Mouse (Mus musculus) hindbrain, embryonic 15.5 days (tissue): ENCODE measurements at regions not wholly inside any gene's neighbourhood (a gene's known extent, or its start where the extent isn't known, plus 50 kb on each side); places are given as distances from the start of the nearest gene placed in this dataset.
A peak's percentile ranks its signal among the peaks of the same experiment; 100 is the strongest.

ENCODE experiments used
- ATAC-seq: fragments of 200-750 bp; cut with Nextera tagmentation; 2 replicates; pipeline ENCODE4 v1.8.0; 2017; ENCODE audit warnings: low read depth, moderate number of reproducible peaks, moderate TSS enrichment; ENCODE audit not compliant: low FRiP score
- H3K27ac ChIP-seq: fragments of 300-500 bp; sonication (generic); replicated peaks from 2 replicates; pipeline ENCODE4 v1.5.1; 2015; ENCODE audit warnings: mild to moderate bottlenecking, inconsistent platforms
- H3K27me3 ChIP-seq: fragments of 300-500 bp; sonication (generic); 2 replicates; pipeline ENCODE4 v1.6.1; 2015; ENCODE audit warnings: control low read depth, inconsistent platforms
- H3K36me3 ChIP-seq: fragments of 300-500 bp; sonication (generic); 2 replicates; pipeline ENCODE4 v1.6.1; 2015; ENCODE audit warnings: control low read depth, inconsistent platforms
- H3K4me1 ChIP-seq: fragments of 300-500 bp; sonication (generic); replicated peaks from 2 replicates; pipeline ENCODE4 v1.6.1; 2015; ENCODE audit warnings: control low read depth, inconsistent platforms
- H3K4me2 ChIP-seq: fragments of 300-500 bp; sonication (generic); 2 replicates; pipeline ENCODE4 v1.6.1; 2015; ENCODE audit warnings: moderate library complexity, mild to moderate bottlenecking, inconsistent platforms
- H3K4me3 ChIP-seq: fragments of 300-500 bp; sonication (generic); 2 replicates; pipeline ENCODE4 v1.5.1; 2015; ENCODE audit warnings: mild to moderate bottlenecking, inconsistent platforms
- H3K9ac ChIP-seq: fragments of 300-500 bp; sonication (generic); 2 replicates; pipeline ENCODE4 v1.6.1; 2015; ENCODE audit warnings: inconsistent platforms
- H3K9me3 ChIP-seq: fragments of 300-500 bp; sonication (generic); 2 replicates; pipeline ENCODE4 v1.6.1; 2016; ENCODE audit warnings: control low read depth, inconsistent platforms
- WGBS: fragments of 180-500 bp; shearing (Covaris S2); methylation state at CpG from one replicate; pipeline ENCODE4 v1.1.7; 2015; 5-methylcytosine and 5-hydroxymethylcytosine counted together

GRCm38 (mm10) chr11:19631055-19631695 is 293.0 kb upstream of the Spred2 start:
- Histone ChIP-seq H3K27me3 (no peaks in the 10 kb centered on the region), H3K4me3 (no peak overlapping the region), H3K4me1 (no peaks in the 10 kb centered on the region), H3K36me3 (no peaks in the 10 kb centered on the region), H3K4me2 (no peak overlapping the region), H3K27ac (no peak overlapping the region), H3K9ac (no peak overlapping the region), H3K9me3 (no peaks in the 10 kb centered on the region)
- 80% methylated on average over 6 of the region's 6 CpGs for WGBS
- ATAC-seq: no peak

- H3K36me3 ChIP-seq: no peaks in the 10 kb centered on the region
- no peak overlapping the region for H3K9ac ChIP-seq
- no peak overlapping the region for H3K4me3 ChIP-seq
- WGBS: 84% methylated on average over 5 of the region's 5 CpGs
- no peak overlapping the region for H3K27ac ChIP-seq
- H3K4me1 ChIP-seq: no peaks in the 10 kb centered on the region
- no peaks in the 10 kb centered on the region for H3K9me3 ChIP-seq
- H3K4me2 ChIP-seq: no peak overlapping the region
- ATAC-seq: no peak
- no peaks in the 10 kb centered on the region for H3K27me3 ChIP-seq
These were observed 291.7 kb upstream of the Spred2 start for GRCm38 (mm10) chr11:19632477-19632876.

DNA sequence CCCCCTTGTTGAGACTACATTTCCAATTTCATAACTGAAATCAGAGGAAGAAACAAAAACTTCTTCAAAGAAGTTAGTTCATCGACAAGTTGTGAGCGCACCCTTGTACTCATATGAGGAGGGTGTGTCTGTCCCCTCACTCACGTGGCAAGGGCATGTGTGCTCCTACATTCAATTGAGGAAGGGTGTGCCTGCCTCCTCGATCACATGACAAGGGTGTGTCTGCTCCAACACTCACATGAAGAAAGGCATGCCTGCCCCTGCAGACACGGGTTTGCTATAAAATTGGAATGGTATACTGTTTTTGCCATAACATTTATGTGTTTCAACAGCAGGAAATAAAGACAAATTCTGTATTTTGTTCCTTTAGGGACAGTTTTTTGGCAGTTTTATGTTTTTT is 290.6 kb upstream of the Spred2 start:
- Histone ChIP-seq H3K4me2 (no peak overlapping the region), H3K9ac (no peak overlapping the region), H3K27me3 (no peaks in the 10 kb centered on the region), H3K36me3 (no peaks in the 10 kb centered on the region), H3K27ac (no peak overlapping the region), H3K4me3 (no peak overlapping the region), H3K9me3 (no peaks in the 10 kb centered on the region), H3K4me1 (no peaks in the 10 kb centered on the region)
- no peak for ATAC-seq
- 86% methylated on average over 5 of the region's 5 CpGs for WGBS

DNA sequence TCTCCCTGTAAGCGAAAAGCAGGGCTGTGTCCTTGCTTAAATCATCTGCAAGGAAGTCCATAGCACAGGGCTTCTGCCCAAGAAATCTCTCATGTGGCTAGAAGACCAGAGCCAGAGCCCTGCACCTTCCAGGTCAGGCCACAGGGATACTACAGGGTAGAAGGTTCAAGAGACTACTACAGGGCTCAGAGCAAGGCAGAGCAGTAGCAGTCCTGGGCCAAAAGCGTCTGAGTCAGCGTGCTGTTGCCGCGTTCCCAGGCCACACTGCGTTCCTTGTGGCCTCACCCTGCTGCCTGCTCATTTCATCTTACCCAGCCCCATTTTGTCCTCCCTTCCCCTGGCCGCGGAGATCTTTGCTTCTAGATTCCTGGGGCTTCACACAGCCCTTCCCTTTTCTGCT is 283.0 kb upstream of the Spred2 start:
- H3K9me3 ChIP-seq: no peaks in the 10 kb centered on the region
- no peak overlapping the region for H3K27ac ChIP-seq
- 71% methylated on average over 8 of the region's 8 CpGs for WGBS
- no peaks in the 10 kb centered on the region for H3K36me3 ChIP-seq
- H3K27me3 ChIP-seq: no peaks in the 10 kb centered on the region
- H3K4me3 ChIP-seq: no peak overlapping the region
- H3K4me1 ChIP-seq: no peaks in the 10 kb centered on the region
- no peak overlapping the region for H3K4me2 ChIP-seq
- no peak for ATAC-seq
- no peak overlapping the region for H3K9ac ChIP-seq

DNA sequence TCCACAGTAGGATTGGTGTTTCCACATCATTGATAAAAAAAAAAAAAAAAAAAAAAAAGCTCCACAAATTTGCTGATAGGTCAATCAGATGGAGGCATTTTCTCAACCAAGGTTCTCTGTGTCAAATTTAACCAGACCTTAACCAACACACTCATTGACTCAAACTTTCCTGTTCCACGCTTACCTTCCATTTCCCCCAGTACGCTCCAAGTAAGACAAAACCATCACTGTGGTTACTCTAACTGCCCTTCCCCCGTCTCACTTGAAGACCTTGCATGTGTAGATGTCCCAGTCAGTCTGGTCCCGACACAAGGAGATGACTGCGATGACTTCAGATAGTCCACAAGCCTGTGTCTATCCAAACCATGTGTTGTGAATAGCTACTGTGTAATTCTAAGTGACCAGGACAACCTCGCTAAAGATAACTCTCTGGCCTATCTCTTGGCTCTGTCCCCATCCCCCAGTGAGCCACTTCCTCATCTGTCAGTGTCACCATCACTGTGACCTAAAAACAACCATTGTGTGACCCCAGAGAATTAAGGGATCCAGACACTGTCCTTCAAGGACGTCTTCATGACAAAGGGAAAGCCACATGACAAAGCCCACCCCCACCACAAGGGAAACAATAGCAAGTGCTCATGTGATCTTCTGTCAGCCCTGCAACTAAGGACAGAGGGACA is 279.9 kb upstream of the Spred2 start:
- H3K4me2 ChIP-seq: no peak overlapping the region
- H3K27ac ChIP-seq: no peak overlapping the region
- H3K4me1 ChIP-seq: no peaks in the 10 kb centered on the region
- H3K27me3 ChIP-seq: no peaks in the 10 kb centered on the region
- no peak for ATAC-seq
- 62% methylated on average over 7 of the region's 7 CpGs for WGBS
- no peaks in the 10 kb centered on the region for H3K9me3 ChIP-seq
- no peaks in the 10 kb centered on the region for H3K36me3 ChIP-seq
- no peak overlapping the region for H3K9ac ChIP-seq
- H3K4me3 ChIP-seq: no peak overlapping the region

GRCm38 (mm10) chr11:19645106-19645505 is 279.1 kb upstream of the Spred2 start:
- H3K9ac ChIP-seq: no peak overlapping the region
- H3K27ac ChIP-seq: no peak overlapping the region
- whole genome bisulfite sequencing: 72% methylated on average over 5 of the region's 5 CpGs

GRCm38 (mm10) chr11:19651522-19651921 is 272.7 kb upstream of the Spred2 start:
- Histone ChIP-seq H3K9me3 (no peaks in the 10 kb centered on the region), H3K27me3 (no peaks in the 10 kb centered on the region), H3K4me1 (no peaks in the 10 kb centered on the region), H3K9ac (no peak overlapping the region), H3K4me3 (no peak overlapping the region), H3K4me2 (no peak overlapping the region), H3K27ac (no peak overlapping the region), H3K36me3 (no peaks in the 10 kb centered on the region)
- no peak for ATAC-seq
- 96% methylated on average over 6 of the region's 6 CpGs for WGBS

More at GRCm38 (mm10) chr11:19645106-19645505, 279.1 kb upstream of the Spred2 start:
- H3K9me3 ChIP-seq: no peaks in the 10 kb centered on the region
- no peaks in the 10 kb centered on the region for H3K27me3 ChIP-seq
- H3K36me3 ChIP-seq: no peaks in the 10 kb centered on the region
- no peak for ATAC-seq
- no peak overlapping the region for H3K4me3 ChIP-seq
- no peak overlapping the region for H3K4me2 ChIP-seq
- H3K4me1 ChIP-seq: no peaks in the 10 kb centered on the region

DNA sequence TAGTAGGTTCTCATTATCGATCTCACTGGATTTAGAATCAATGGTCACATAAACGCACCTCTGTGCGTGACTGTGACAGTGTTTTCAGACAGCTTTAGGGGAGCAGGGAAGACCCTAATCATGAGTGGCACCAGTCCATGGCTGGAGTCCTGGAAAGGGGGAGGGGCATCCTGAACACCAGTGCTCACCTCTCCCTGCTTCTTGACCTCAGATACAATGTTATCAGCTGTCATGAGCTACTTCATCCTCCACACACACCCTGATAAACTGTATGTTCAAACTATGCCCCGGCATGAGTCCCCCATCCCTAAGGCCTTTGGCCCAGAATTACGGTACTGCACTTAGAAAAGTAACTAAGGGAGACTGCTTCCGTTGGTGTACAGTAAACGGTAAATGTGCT is 272.2 kb upstream of the Spred2 start:
- H3K4me2 ChIP-seq: no peak overlapping the region

GRCm38 (mm10) chr11:19659511-19659910 is 264.7 kb upstream of the Spred2 start:
- Histone ChIP-seq H3K4me3 (no peak overlapping the region), H3K27me3 (no peaks in the 10 kb centered on the region), H3K4me2 (no peak overlapping the region), H3K4me1 (no peaks in the 10 kb centered on the region), H3K9me3 (no peaks in the 10 kb centered on the region), H3K36me3 (no peaks in the 10 kb centered on the region), H3K27ac (no peak overlapping the region), H3K9ac (no peak overlapping the region)
- ATAC-seq: no peak
- 65% methylated on average over 4 of the region's 4 CpGs for WGBS

More for the DNA sequence above, 272.2 kb upstream of the Spred2 start:
- Histone ChIP-seq H3K9me3 (no peaks in the 10 kb centered on the region), H3K27ac (no peak overlapping the region), H3K9ac (no peak overlapping the region), H3K36me3 (no peaks in the 10 kb centered on the region), H3K27me3 (no peaks in the 10 kb centered on the region), H3K4me1 (no peaks in the 10 kb centered on the region), H3K4me3 (no peak overlapping the region)
- no peak for ATAC-seq
- 95% methylated on average over 7 of the region's 7 CpGs for WGBS

GRCm38 (mm10) chr11:19666732-19667131 is 257.4 kb upstream of the Spred2 start:
- Histone ChIP-seq H3K9ac (no peak overlapping the region), H3K36me3 (no peaks in the 10 kb centered on the region), H3K4me1 (0 out of 2 replicates have a peak, but pooled peaks cover 6% of the 10 kb centered on the region), H3K9me3 (no peaks in the 10 kb centered on the region), H3K27ac (no peak overlapping the region), H3K4me3 (no peak overlapping the region), H3K27me3 (no peaks in the 10 kb centered on the region), H3K4me2 (no peak overlapping the region)
- no peak for ATAC-seq
- WGBS: 91% methylated on average over 4 of the region's 4 CpGs

GRCm38 (mm10) chr11:19670853-19671530 is 253.2 kb upstream of the Spred2 start:
- no peak overlapping the region for H3K27ac ChIP-seq
- WGBS: 36% methylated on average over 12 of the region's 13 CpGs
- H3K9me3 ChIP-seq: no peaks in the 10 kb centered on the region
- ATAC-seq: peak; percentile 90; the same call in 1 of the 2 replicates
- H3K4me2 ChIP-seq: no peak overlapping the region
- H3K27me3 ChIP-seq: no peaks in the 10 kb centered on the region
- H3K9ac ChIP-seq: no peak overlapping the region
- no peak overlapping the region for H3K4me3 ChIP-seq
- H3K36me3 ChIP-seq: no peaks in the 10 kb centered on the region
- 0 out of 2 replicates have a peak, but pooled peaks cover 6% of the 10 kb centered on the region for H3K4me1 ChIP-seq

- 70% methylated on average over 1 of the region's 1 CpGs for WGBS
- ATAC-seq: no peak
These were observed 251.2 kb upstream of the Spred2 start for GRCm38 (mm10) chr11:19673012-19673411.

More at GRCm38 (mm10) chr11:19673012-19673411, 251.2 kb upstream of the Spred2 start:
- no peaks in the 10 kb centered on the region for H3K36me3 ChIP-seq
- H3K4me1 ChIP-seq: 0 out of 2 replicates have a peak, but pooled peaks cover 6% of the 10 kb centered on the region
- H3K4me3 ChIP-seq: no peak overlapping the region
- no peak overlapping the region for H3K9ac ChIP-seq
- H3K9me3 ChIP-seq: no peaks in the 10 kb centered on the region
- H3K27ac ChIP-seq: no peak overlapping the region
- no peak overlapping the region for H3K4me2 ChIP-seq
- no peaks in the 10 kb centered on the region for H3K27me3 ChIP-seq
